Mouse (Mus musculus) neural tube, embryonic 10.5 days (tissue): Measurements from ENCODE around the gene Ugt1a5.

Source experiments
- DNase-seq: peaks from one replicate; pipeline ENCODE4 v3.0.0-alpha.2; 2017; ENCODE audit warnings: low spot score; ENCODE audit errors: extremely low spot score

The Ugt1a5 gene

GRCm38 (mm10) chr1:88260604-88261377 lies 95.0 kb downstream of the Ugt1a5 start:
- no peak for DNase-seq

- no peak for DNase-seq
Measured at GRCm38 (mm10) chr1:88261706-88262105, 95.9 kb downstream of the Ugt1a5 start.

DNA sequence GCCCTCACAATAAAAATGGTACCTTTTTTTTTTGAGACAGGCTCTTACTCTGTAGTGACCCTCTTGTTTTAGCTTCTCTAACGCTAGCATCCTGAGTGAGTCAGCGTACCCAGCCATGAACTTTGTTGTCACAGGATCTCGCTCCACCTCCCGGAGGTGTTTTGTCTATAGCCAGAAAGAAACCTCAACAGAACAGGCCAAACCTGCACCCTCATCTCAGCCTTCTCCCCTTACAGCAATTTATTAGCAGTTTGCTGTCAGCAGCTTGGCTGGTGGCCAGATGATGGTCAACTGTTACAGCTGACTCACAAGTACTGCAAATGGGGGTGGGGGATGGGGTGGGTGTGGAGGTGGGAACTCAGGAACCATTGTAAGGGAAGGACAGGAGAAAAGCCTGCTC lies 96.4 kb downstream of the Ugt1a5 start:
- no peak for DNase-seq

- no peak for DNase-seq
Measured at GRCm38 (mm10) chr1:88262961-88263360, 97.1 kb downstream of the Ugt1a5 start.

GRCm38 (mm10) chr1:88263778-88264177 lies 98.0 kb downstream of the Ugt1a5 start:
- DNase-seq, result no peak

GRCm38 (mm10) chr1:88264237-88264868 lies 98.5 kb downstream of the Ugt1a5 start:
- DNase-seq, result no peak

GRCm38 (mm10) chr1:88264869-88265240 lies 99.0 kb downstream of the Ugt1a5 start:
- DNase-seq, result no peak

DNA sequence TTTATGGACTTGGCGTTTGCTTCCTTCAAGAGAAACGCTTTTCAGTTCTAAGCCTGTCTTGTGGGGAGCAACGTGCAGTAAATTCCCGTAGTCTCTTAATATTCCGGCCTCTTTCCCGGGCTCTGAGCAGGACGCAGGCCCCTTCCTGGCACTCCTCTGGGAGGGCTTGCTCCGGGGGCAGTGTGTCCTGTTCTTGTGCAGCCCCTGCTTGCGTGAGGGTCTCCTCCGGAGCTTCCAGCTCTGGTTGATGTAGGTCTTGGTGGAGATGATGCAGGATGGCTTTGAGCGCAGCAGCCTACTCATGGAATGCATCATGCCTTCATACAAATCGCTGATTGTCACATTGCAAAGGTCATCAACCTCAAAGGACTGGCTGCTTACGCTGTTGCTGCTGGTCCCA lies 100.3 kb downstream of the Ugt1a5 start:
- DNase-seq, result no peak

GRCm38 (mm10) chr1:88267489-88267888 lies 101.7 kb downstream of the Ugt1a5 start:
- DNase-seq, result no peak

GRCm38 (mm10) chr1:88268070-88268469 lies 102.3 kb downstream of the Ugt1a5 start:
- DNase-seq, result no peak
